Mouse (Mus musculus) erythroblast, adult 5-6 weeks (primary cell): ENCODE data around the gene Ppara. TPM values are rescaled to one million over a fixed set of nuclear protein-coding genes. Genes with fewer than 3 reads are reported as not detected.
A peak's percentile ranks its signal among the peaks of the same experiment; 100 is the strongest.
"Not testable (repeated sequence)": the region's sequence is repeated elsewhere in the genome, so short reads cannot be mapped to it uniquely, and the experiment has no call there.

Experiments
- ATAC-seq: replicated peaks from 2 replicates; pipeline ENCODE4 v1.8.0; 2016; ENCODE audit warnings: moderate number of reproducible peaks, mild to moderate bottlenecking, moderate TSS enrichment, inconsistent platforms; ENCODE audit not compliant: poor library complexity, low FRiP score, severe bottlenecking
- total RNA-seq, 2 experiments: library from RNA; stranded (forward) in 1 of 2; stranded (reverse) in 1 of 2; fragments of 150-400 nt in 1 of 2; fragments of 200-764, 138-1000 nt in 1 of 2; gene quantifications; 2 replicates each; pipeline versions ENCODE4 v1.2.3 to v1.2.4; 2015 to 2017; ENCODE audit warnings: low replicate concordance in 2 of 2

Ppara gene
- total RNA-seq, 2 experiments from 2014 or later, result not detected

DNA sequence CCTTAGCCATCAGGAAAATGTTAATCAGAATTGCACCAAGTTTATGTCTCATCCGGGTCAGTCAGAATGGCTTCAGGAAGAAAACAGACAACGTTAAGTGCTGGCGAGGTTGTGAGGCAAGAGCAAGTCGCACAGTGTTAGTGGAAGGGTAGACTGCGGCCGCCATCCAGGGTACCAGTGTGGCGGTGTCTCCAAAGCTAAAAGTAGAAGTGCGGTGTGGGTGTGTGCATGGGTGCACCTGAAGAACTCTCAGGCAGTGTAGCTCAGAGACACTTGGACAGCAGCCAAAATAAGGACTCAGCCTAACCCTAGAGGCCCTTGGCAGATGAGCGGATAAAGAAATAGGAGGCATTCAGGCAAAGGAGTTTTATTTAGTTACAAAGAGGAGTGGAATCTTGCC is 14.4 kb downstream of the Ppara start:
- ATAC-seq, result no peak

- ATAC-seq, result no peak
Measured at GRCm38 (mm10) chr15:85750115-85750514, 15.3 kb downstream of the Ppara start.

GRCm38 (mm10) chr15:85752655-85753054 is 17.9 kb downstream of the Ppara start:
- ATAC-seq, result no peak

- no peak for ATAC-seq
Measured at GRCm38 (mm10) chr15:85754033-85754650, 19.4 kb downstream of the Ppara start.

DNA sequence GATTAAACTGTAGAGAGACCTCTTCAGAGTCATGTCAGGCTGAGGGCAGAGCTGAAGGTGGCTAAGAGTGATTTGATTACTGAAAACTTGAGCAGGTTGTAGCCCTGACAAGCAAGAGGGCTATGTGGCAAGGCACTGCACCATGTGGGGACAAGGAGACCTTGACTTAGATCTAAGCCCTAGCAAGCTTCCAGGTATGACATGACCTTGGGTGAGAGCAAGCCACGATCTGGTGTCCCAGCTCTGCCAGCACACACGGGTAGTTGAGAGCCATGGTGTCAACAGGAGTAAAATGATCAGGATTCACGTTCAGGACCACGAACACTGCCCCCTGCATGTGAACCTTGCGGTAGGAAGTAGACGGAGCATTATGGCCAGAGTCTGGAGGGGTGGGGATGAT is 20.4 kb downstream of the Ppara start:
- no peak for ATAC-seq

DNA sequence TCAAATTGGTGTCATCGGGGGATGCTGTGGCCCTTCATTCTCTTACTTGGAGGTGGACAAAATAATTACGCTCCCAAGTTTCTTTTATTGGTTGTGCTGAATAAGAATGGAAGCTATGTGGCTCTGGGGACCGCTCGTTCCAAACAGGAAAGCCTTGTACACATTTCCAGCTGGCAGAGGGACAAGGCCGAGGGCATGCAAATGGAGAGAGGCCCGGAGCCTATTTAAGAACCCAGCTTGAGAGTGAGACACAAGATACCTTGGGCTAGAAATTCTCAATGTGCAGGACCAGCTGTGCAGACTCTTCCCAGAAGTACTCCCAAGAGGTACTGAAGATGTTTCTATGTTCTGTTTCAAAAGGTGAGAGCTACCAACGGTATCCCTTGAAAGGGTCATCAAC is 21.8 kb downstream of the Ppara start:
- ATAC-seq, result no peak

- ATAC-seq, result no peak
Measured at GRCm38 (mm10) chr15:85757768-85758167, 23.0 kb downstream of the Ppara start.

GRCm38 (mm10) chr15:85762761-85763160 is 28.0 kb downstream of the Ppara start:
- no peak for ATAC-seq

DNA sequence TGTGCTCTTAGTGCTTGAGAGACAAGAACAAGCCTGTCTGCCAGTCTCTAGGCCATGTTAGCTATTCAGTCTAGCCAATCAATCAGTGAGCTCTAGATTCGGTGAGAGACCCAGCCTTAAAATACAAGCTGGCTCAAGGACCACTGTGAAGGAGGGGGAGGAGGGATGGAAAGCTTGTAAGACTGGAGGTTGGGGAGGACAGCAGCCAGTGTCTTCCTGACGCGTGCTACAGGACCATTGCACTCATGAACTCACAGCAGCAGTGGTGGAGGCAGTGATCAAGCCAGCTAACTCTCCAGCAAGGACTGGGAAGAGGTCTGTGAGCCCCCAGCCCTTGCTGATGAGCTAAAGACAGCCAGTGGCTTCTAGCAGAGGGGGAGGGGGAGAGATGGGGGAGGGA is 30.2 kb downstream of the Ppara start:
- ATAC-seq, result no peak

- no peak for ATAC-seq
Measured at GRCm38 (mm10) chr15:85766677-85767076, 31.9 kb downstream of the Ppara start.

- ATAC-seq, result no peak
Measured at GRCm38 (mm10) chr15:85768991-85769390, 34.2 kb downstream of the Ppara start.

DNA sequence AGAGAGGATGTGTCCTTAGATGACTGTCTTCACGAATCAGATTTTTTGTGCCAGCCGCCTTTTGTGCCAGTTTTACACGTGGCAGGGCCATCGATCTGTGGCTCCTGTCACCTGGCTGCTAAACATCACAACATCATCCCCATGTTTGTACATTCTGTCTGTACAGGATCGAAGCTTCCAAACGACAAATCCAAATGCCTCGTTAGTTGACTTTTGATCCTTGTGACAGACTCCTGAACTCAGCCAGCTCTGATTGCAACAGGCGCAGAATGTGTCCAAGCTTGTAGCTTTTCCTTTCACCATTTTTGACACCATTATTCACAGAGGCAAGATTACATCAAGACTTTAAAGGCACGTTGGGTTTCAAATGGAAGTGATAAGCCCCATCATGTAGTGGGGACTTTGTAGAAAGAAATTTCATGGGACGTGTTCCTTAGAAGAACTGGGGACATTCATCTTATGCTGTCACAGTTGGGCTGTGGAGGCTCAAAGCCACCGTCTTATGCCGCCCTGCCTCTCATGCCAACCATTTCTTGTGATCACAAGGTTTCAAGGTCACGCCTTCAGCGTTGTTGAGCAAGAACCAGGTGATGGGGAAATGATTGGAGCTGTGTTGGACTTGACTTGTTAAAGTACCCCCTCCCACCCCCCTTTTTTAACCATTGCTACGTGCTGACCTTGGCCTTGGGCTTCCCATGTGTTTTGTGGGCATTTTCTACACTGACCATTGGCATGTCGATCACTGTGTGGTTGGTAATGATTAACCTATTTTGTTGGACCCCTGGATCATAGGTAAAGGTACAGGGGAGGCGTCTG is 36.7 kb downstream of the Ppara start:
- ATAC-seq, result no peak

- no peak for ATAC-seq
Measured at GRCm38 (mm10) chr15:85772146-85772740, 37.5 kb downstream of the Ppara start.

DNA sequence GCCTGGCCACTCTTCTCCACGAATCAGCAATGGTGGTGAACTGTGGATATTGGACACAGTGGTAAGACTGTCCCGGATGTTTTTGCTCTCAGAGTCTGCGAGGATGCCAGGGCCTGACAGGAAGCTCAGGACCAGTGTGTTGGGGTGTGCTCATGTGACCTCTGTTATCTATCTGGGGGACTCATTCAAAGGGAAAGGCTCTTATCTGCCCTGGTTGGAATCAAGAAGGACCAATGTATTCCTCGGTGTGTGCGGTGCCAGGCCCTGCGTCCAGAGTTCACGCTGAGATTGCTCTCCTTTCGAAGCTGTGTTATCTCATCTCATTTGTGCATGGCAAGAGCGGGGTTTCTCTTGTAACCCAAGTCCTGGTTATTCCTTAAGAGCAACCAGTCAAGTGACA is 39.6 kb downstream of the Ppara start:
- ATAC-seq, result no peak

DNA sequence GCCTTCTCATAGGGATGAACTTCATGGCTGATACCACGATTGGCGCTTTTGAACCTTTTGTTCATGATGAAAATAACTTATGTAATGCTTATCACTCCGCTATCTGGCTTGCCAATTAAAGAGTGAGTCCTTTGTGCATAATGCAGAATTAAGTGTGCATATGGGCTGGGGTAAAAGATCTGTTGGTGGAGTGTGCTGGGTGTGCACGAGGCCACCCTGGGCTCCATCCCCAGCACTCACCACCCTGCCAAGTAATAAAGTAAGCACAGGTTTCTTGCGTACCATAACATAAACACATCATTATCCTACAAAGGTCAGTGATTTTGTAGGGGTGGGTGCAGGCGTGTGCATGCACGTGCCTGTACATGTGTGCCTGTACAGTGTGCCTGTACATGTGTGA is 40.2 kb downstream of the Ppara start:
- no peak for ATAC-seq

GRCm38 (mm10) chr15:85776241-85776640 is 41.5 kb downstream of the Ppara start:
- no peak for ATAC-seq

DNA sequence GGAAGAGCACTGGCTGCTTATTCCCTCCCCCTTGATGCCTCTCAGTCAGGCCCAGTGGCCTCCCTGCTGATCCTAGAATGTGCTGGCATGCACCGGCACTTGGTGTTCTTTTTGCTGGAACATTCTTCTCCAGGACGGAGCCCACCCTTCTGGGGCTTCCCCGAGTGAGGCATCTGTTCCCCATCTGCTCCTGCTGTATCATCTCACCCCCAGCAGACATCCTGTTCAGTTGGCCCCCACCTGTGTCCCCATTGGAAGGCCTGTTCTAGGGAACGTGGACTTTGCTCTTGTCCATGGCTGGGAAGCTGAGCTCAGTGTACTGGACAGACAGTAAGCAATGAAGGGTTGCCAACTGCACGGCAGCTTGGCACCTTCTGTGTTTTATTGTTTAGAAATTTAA is 42.0 kb downstream of the Ppara start:
- no peak for ATAC-seq

DNA sequence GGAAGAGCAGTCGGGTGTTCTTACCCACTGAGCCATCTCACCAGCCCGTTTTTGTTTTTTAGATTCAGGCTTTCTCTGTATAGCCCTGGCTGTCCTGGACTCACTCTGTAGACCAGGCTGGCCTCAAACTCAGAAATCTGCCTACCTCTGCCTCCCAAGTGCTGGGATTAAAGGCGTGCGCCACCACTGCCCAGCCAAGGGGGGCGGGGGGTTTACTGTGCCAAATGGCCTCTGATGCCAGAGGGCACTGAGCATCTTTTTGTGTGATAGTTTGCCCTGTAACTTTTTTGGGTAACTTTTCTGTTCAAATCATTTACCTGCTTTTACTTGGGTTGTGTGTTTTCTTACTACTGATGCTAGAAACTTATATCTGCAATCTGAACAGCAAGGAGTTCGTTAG is 44.1 kb downstream of the Ppara start:
- ATAC-seq, result not testable (repeated sequence)

DNA sequence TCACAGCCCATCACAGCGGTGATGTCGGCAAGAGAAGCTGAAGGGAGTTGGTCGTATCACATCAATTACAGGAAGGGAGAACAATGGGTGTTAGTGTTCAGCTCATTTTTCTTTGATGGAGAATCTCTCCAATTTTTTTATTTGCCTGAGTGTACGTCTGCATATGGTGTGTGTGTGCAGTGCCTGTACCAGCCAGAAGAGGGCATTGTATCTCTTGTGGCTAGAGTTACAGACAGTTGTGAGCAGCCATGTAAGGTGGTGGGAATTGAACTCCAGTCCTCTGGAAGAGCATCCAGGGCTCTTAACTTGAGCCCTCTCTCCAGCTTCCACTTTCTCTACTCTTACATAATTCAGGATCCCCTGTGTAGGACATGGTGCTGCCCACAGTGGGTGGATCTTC is 48.4 kb downstream of the Ppara start:
- peak; percentile 55; the same call in 1 of the 2 replicates for ATAC-seq

- no peak for ATAC-seq
Measured at GRCm38 (mm10) chr15:85784341-85784740, 49.6 kb downstream of the Ppara start.

GRCm38 (mm10) chr15:85786711-85787110 is 51.9 kb downstream of the Ppara start:
- ATAC-seq, result no peak
